Mouse (Mus musculus) CH12.LX (cell line): ENCODE results near the gene Rtp3. TPM values are rescaled to one million over a fixed set of nuclear protein-coding genes. Genes with fewer than 3 reads are reported as not detected.

ENCODE experiments used
- DNase-seq: peaks from one replicate; pipeline ENCODE4 v3.0.0-alpha.2; 2013; ENCODE audit errors: extremely low read depth
- H3K27ac ChIP-seq: 2 replicates; pipeline ENCODE4 v1.5.1; 2012; ENCODE audit warnings: low read depth, mild to moderate bottlenecking, control low read depth, moderate library complexity; ENCODE audit not compliant: insufficient read depth
- H3K27me3 ChIP-seq: replicated peaks from 2 replicates; pipeline ENCODE3; 2012; ENCODE audit warnings: inconsistent platforms
- H3K36me3 ChIP-seq, 2 experiments: replicated peaks in 1 of 2; 2 replicates each; pipeline versions ENCODE3 to v1.6.1; 2012; ENCODE audit warnings: inconsistent platforms in 1 of 2, low read length in 1 of 2, mild to moderate bottlenecking in 1 of 2, mixed read lengths in 1 of 2, moderate library complexity in 1 of 2; ENCODE audit not compliant: control insufficient read depth in 1 of 2, insufficient read depth in 1 of 2
- H3K4me1 ChIP-seq, 2 experiments: 2 replicates each; pipeline ENCODE4 v1.6.1; 2012; ENCODE audit warnings: inconsistent platforms in 1 of 2, moderate library complexity in 1 of 2; ENCODE audit not compliant: insufficient read depth in 2 of 2, control insufficient read depth in 1 of 2
- H3K4me2 ChIP-seq: 2 replicates; pipeline ENCODE4 v1.6.1; 2012; ENCODE audit warnings: low read depth, mild to moderate bottlenecking, control low read depth; ENCODE audit not compliant: poor library complexity, insufficient read depth, severe bottlenecking
- H3K4me3 ChIP-seq, 3 experiments: fragments of 150-350 bp in 1 of 3; sonication (generic) in 1 of 3; replicated peaks in 1 of 3; 2 replicates each; pipeline versions ENCODE3 to v1.5.1; 2011 to 2012; ENCODE audit warnings: low read depth in 2 of 3, low read length in 2 of 3, mild to moderate bottlenecking in 2 of 3, moderate library complexity in 2 of 3, control low read depth in 1 of 3, improper control_type of control experiment in 1 of 3, inconsistent platforms in 1 of 3, mixed read lengths in 1 of 3; ENCODE audit not compliant: poor library complexity in 1 of 3
- H3K79me2 ChIP-seq: replicated peaks from 2 replicates; pipeline ENCODE4 v1.6.1; 2012; ENCODE audit warnings: mild to moderate bottlenecking, moderate library complexity; ENCODE audit not compliant: control insufficient read depth, poor library complexity, insufficient read depth, severe bottlenecking; ENCODE audit errors: extremely low read depth
- H3K9ac ChIP-seq: 2 replicates; pipeline ENCODE4 v1.6.1; 2012; ENCODE audit warnings: low read depth, mild to moderate bottlenecking, control low read depth, moderate library complexity; ENCODE audit not compliant: insufficient read depth
- H3K9me3 ChIP-seq: replicated peaks from 2 replicates; pipeline ENCODE3; 2012; ENCODE audit warnings: low read length, inconsistent platforms, mixed read lengths
- CHD2 ChIP-seq: IDR thresholded peaks from 2 replicates; pipeline ENCODE4 v1.6.1; 2011; ENCODE audit warnings: low read length, improper control_type of control experiment
- CTCF ChIP-seq, 2 experiments: IDR thresholded peaks in 1 of 2; conservative IDR thresholded peaks in 1 of 2; 2 replicates each; pipeline ENCODE4 v1.5.1; 2011 to 2012; ENCODE audit warnings: low read depth in 2 of 2, low read length in 2 of 2, improper control_type of control experiment in 1 of 2, inconsistent platforms in 1 of 2, mild to moderate bottlenecking in 1 of 2, moderate library complexity in 1 of 2
- E2F4 ChIP-seq: IDR thresholded peaks from 2 replicates; pipeline ENCODE4 v1.6.1; 2011; ENCODE audit warnings: low read depth, low read length, improper control_type of control experiment; ENCODE audit not compliant: insufficient replicate concordance
- EP300 ChIP-seq: IDR thresholded peaks from 2 replicates; pipeline ENCODE4 v1.6.1; 2011; ENCODE audit warnings: low read length, improper control_type of control experiment
- ETS1 ChIP-seq: conservative IDR thresholded peaks from 2 replicates; pipeline ENCODE4 v1.6.1; 2012; ENCODE audit warnings: low read depth, mild to moderate bottlenecking, inconsistent platforms, low read length, improper control_type of control experiment, moderate library complexity
- MAFK ChIP-seq: IDR thresholded peaks from 2 replicates; pipeline ENCODE4 v1.6.1; 2011; ENCODE audit warnings: low read length, improper control_type of control experiment; ENCODE audit not compliant: insufficient replicate concordance
- MAX ChIP-seq: IDR thresholded peaks from 2 replicates; pipeline ENCODE4 v1.6.1; 2011; ENCODE audit warnings: low read length, improper control_type of control experiment
- MAZ ChIP-seq: IDR thresholded peaks from 2 replicates; pipeline ENCODE4 v1.6.1; 2012; ENCODE audit warnings: low read depth, mild to moderate bottlenecking, inconsistent platforms, low read length, improper control_type of control experiment, moderate library complexity
- MEF2A ChIP-seq: IDR thresholded peaks from 2 replicates; pipeline ENCODE4 v1.6.1; 2014; ENCODE audit warnings: low read depth, mild to moderate bottlenecking, inconsistent platforms, low read length, improper control_type of control experiment, borderline replicate concordance
- MXI1 ChIP-seq: IDR thresholded peaks from 2 replicates; pipeline ENCODE4 v1.6.1; 2011; ENCODE audit warnings: mild to moderate bottlenecking, low read depth, low read length, improper control_type of control experiment
- MYC ChIP-seq: IDR thresholded peaks from 2 replicates; pipeline ENCODE4 v1.6.1; 2011; ENCODE audit warnings: low read depth, mild to moderate bottlenecking, improper control_type of control experiment, low read length
- NELFE ChIP-seq: IDR thresholded peaks from 2 replicates; pipeline ENCODE4 v1.6.1; 2011; ENCODE audit warnings: low read depth, low read length, improper control_type of control experiment
- PAX5 ChIP-seq: IDR thresholded peaks from 2 replicates; pipeline ENCODE4 v1.6.1; 2012; ENCODE audit warnings: low read length, inconsistent platforms, mixed read lengths
- POLR2A ChIP-seq: IDR thresholded peaks from 2 replicates; pipeline ENCODE4 v1.6.1; 2011; ENCODE audit warnings: low read depth, mild to moderate bottlenecking, improper control_type of control experiment, low read length
- POLR2AphosphoS2 ChIP-seq: IDR thresholded peaks from 2 replicates; pipeline ENCODE4 v1.6.1; 2011; ENCODE audit warnings: low read depth, low read length, improper control_type of control experiment
- RAD21 ChIP-seq: IDR thresholded peaks from 2 replicates; pipeline ENCODE4 v1.6.1; 2011; ENCODE audit warnings: low read depth, mild to moderate bottlenecking, low read length, improper control_type of control experiment, moderate library complexity
- SIN3A ChIP-seq: IDR thresholded peaks from 2 replicates; pipeline ENCODE4 v1.6.1; 2012; ENCODE audit warnings: low read length, improper control_type of control experiment, inconsistent platforms
- TBP ChIP-seq: conservative IDR thresholded peaks from 2 replicates; pipeline ENCODE4 v1.6.1; 2011; ENCODE audit warnings: low read depth, low read length, improper control_type of control experiment
- TCF12 ChIP-seq: IDR thresholded peaks from 2 replicates; pipeline ENCODE4 v1.6.1; 2014; ENCODE audit warnings: low read depth, mild to moderate bottlenecking, inconsistent platforms, low read length, improper control_type of control experiment
- UBTF ChIP-seq: IDR thresholded peaks from 2 replicates; pipeline ENCODE4 v1.6.1; 2012; ENCODE audit warnings: low read depth, mild to moderate bottlenecking, inconsistent platforms, low read length, improper control_type of control experiment, moderate library complexity
- USF1 ChIP-seq: IDR thresholded peaks from 2 replicates; pipeline ENCODE4 v1.6.1; 2014; ENCODE audit warnings: low read depth, mild to moderate bottlenecking, inconsistent platforms, low read length, improper control_type of control experiment
- USF2 ChIP-seq: conservative IDR thresholded peaks from 2 replicates; pipeline ENCODE4 v1.6.1; 2011; ENCODE audit warnings: low read depth, low read length, improper control_type of control experiment
- ZMIZ1 ChIP-seq: IDR thresholded peaks from 2 replicates; pipeline ENCODE4 v1.6.1; 2012; ENCODE audit warnings: low read depth, mild to moderate bottlenecking, inconsistent platforms, low read length, improper control_type of control experiment
- ZNF384 ChIP-seq: IDR thresholded peaks from 2 replicates; pipeline ENCODE4 v1.6.1; 2012; ENCODE audit warnings: low read depth, low read length, improper control_type of control experiment, inconsistent platforms
- dilution Hi-C: fragments of 300-500 bp; cut with MboI; formaldehyde crosslinking; loops from 2 replicates; pipeline ENCODE4 v1.14.3; 2020; ENCODE audit warnings: low sequenced_read_pairs; ENCODE audit not compliant: extremely low pct_unique_long_range_greater_than_20kb, extremely low pct_ligation_motif_present
- in situ Hi-C: fragments of 300-500 bp; cut with MboI; formaldehyde crosslinking; loops from 3 replicates; pipeline ENCODE4 v1.14.3; 2019; ENCODE audit warnings: low sequenced_read_pairs, low pct_ligation_motif_present, low pct_unique_long_range_greater_than_20kb, mixed read lengths
- polyA plus RNA-seq: library from polyadenylated mRNA; unstranded; fragments of >175 nt; gene quantifications from 2 replicates; pipeline ENCODE4 v1.2.1, GENCODE M21; 2012; ENCODE audit warnings: low read depth; ENCODE audit not compliant: insufficient read length
- total RNA-seq, 2 experiments: library from RNA; depleted of rRNA; stranded (reverse); fragments of 300-350 nt in 1 of 2; fragments of >200 nt in 1 of 2; gene quantifications; 2 replicates each; pipeline ENCODE4 v1.2.3; 2012 to 2014

The Rtp3 gene
- total and polyA plus RNA-seq, 3 experiments = not detected

GRCm38 (mm10) chr9:110985541-110985940 is 4.8 kb downstream of the Rtp3 start:
- in situ Hi-C loops = no loop called here
- peaks cover 2% of the 10 kb centered on the region for H3K27me3 ChIP-seq
- no peak overlapping the region for H3K4me2 ChIP-seq

GRCm38 (mm10) chr9:110984096-110984495 is 6.3 kb downstream of the Rtp3 start:
- Histone ChIP-seq H3K79me2 (no peaks in the 10 kb centered on the region), H3K27me3 (no peaks in the 10 kb centered on the region), H3K36me3 (peaks cover 0 to 2% of the 10 kb centered on the region in 2 experiments), H3K4me3 (no peak overlapping the region), H3K9me3 (peaks cover 8% of the 10 kb centered on the region), H3K4me1 (peaks cover 0 to 3% of the 10 kb centered on the region in 2 experiments; a peak in 2 of 4 replicates), H3K27ac (no peak overlapping the region), H3K9ac (no peak overlapping the region), H3K4me2 (no peak overlapping the region)
- no peak for TF ChIP-seq USF2
- no peak for TF ChIP-seq EP300
- no peak for TF ChIP-seq NELFE
- TF ChIP-seq CTCF (conservative IDR thresholded peaks at IDR 0.05 in 1 of 2, IDR thresholded peaks at IDR 0.05 in 1 of 2; ENCODE audit: low read depth in 2 of 2, low read length in 2 of 2) = no peak
- no peak for TF ChIP-seq CHD2
- TF ChIP-seq POLR2A = no peak
- TF ChIP-seq ETS1 = no peak
- TF ChIP-seq MAX = no peak
- no peak for TF ChIP-seq TBP
- no peak for TF ChIP-seq USF1
- no peak for TF ChIP-seq MAZ
- no peak for TF ChIP-seq POLR2AphosphoS2
- no peak for TF ChIP-seq ZMIZ1
- TF ChIP-seq MAFK = no peak
- no peak for TF ChIP-seq SIN3A
- no peak for TF ChIP-seq TCF12
- TF ChIP-seq ZNF384 = no peak
- TF ChIP-seq MXI1 = no peak
- no peak for TF ChIP-seq PAX5
- in situ Hi-C loops = no loop called here
- no peak for DNase-seq
- dilution Hi-C loops = no loop called here

More at GRCm38 (mm10) chr9:110985541-110985940, 4.8 kb downstream of the Rtp3 start:
- H3K27ac ChIP-seq = no peak overlapping the region
- H3K9ac ChIP-seq = no peak overlapping the region
- H3K36me3 ChIP-seq = no peaks in the 10 kb centered on the region
- TF ChIP-seq RAD21 = no peak
- TF ChIP-seq USF2 = no peak
- TF ChIP-seq UBTF = no peak
- no peak for TF ChIP-seq CHD2
- TF ChIP-seq ZMIZ1 = no peak
- no peak for TF ChIP-seq CTCF (conservative IDR thresholded peaks at IDR 0.05 in 1 of 2, IDR thresholded peaks at IDR 0.05 in 1 of 2; ENCODE audit: low read depth in 2 of 2, low read length in 2 of 2)
- TF ChIP-seq POLR2A = no peak
- no peak for TF ChIP-seq MAZ
- no peak for TF ChIP-seq ETS1
- TF ChIP-seq MEF2A = no peak
- TF ChIP-seq MYC = no peak
- TF ChIP-seq E2F4 = no peak
- no peak for TF ChIP-seq MAFK
- dilution Hi-C loops = no loop called here
- H3K4me1 ChIP-seq = peaks cover 0 to 3% of the 10 kb centered on the region in 2 experiments; a peak in 2 of 4 replicates
- no peak for DNase-seq
- H3K79me2 ChIP-seq = no peaks in the 10 kb centered on the region
- no peak overlapping the region for H3K4me3 ChIP-seq
- H3K9me3 ChIP-seq = peaks cover 8% of the 10 kb centered on the region
